Mouse (Mus musculus) left cerebral cortex, postnatal 25 days (tissue): ENCODE results near the gene Hamp2. TPM values are rescaled to one million over a fixed set of nuclear protein-coding genes. Genes with fewer than 3 reads are reported as not detected.
"Not testable (repeated sequence)": the region's sequence is repeated elsewhere in the genome, so short reads cannot be mapped to it uniquely, and the experiment has no call there.

Experiments used
- DNase-seq, 2 experiments: peaks; one replicate each; pipeline ENCODE4 v3.0.0; 2022; ENCODE audit warnings: low spot score in 2 of 2, mixed read lengths in 1 of 2
- intact Hi-C: fragments of 180-260 bp; cut with DNase I; formaldehyde crosslinking; loops from one replicate; pipeline ENCODE4 v1.15.1; 2025
- total RNA-seq, 2 experiments: library from RNA; stranded (reverse); gene quantifications; 2 replicates each; pipeline ENCODE4 v1.2.3; 2021

The Hamp2 gene
- total RNA-seq, 2 experiments from 2014 or later: not detected

GRCm38 (mm10) chr7:30954971-30955520, 30.6 kb upstream of the Hamp2 start:
- intact Hi-C loops: loop anchor here (5.0 kb wide), 2 partner anchors 83 to 142 kb away; no protein-coding TSS in a partner anchor

DNA sequence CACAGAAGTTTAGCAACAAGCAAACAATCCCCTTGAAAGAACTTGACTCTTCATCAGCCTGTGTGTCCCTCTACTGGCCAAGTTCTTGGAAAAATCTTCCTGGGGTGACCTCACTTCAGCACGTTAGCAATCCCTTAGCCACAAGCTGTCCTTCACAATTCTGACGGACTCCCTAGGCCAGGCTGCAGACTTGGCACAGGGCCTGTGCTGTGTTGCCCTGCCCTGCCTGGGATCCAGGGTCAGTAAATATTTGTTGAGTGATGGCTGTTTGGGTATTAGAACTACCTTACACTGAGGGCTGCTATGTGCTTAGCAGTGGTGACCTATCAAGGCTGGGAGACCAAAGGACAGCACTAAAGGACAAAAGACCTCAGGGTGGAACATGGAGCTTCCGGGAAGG, 29.6 kb upstream of the Hamp2 start:
- DNase-seq: no peak
- intact Hi-C loops: loop anchor here (5.0 kb wide), 1 partner anchor 82 kb away; no protein-coding TSS in a partner anchor

More at GRCm38 (mm10) chr7:30954971-30955520, 30.6 kb upstream of the Hamp2 start:
- no peak for DNase-seq

DNA sequence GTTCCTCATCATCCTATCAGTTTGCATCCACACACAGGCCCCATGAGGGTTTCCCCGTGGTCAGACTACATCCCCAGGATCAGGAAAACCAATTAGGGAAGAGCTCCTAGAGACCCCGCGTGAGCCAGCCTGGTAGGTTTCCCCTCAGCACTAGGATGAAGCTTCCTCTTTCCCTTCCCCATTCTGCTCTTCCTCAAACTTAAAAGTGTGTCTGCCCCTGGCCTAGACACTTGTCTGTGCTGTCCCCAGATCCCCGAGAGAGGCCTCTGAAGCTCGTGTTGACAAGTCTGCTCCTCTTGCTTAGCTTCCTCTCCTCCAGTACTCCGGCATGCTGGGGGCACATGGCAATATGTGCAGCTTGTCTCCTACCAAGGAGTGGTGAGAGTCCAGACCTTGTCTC, 29.0 kb upstream of the Hamp2 start:
- intact Hi-C loops: loop anchor here (5.0 kb wide), 1 partner anchor 81 kb away; no protein-coding TSS in a partner anchor
- peak in 1 of 2 experiments; percentile 38 for DNase-seq

DNA sequence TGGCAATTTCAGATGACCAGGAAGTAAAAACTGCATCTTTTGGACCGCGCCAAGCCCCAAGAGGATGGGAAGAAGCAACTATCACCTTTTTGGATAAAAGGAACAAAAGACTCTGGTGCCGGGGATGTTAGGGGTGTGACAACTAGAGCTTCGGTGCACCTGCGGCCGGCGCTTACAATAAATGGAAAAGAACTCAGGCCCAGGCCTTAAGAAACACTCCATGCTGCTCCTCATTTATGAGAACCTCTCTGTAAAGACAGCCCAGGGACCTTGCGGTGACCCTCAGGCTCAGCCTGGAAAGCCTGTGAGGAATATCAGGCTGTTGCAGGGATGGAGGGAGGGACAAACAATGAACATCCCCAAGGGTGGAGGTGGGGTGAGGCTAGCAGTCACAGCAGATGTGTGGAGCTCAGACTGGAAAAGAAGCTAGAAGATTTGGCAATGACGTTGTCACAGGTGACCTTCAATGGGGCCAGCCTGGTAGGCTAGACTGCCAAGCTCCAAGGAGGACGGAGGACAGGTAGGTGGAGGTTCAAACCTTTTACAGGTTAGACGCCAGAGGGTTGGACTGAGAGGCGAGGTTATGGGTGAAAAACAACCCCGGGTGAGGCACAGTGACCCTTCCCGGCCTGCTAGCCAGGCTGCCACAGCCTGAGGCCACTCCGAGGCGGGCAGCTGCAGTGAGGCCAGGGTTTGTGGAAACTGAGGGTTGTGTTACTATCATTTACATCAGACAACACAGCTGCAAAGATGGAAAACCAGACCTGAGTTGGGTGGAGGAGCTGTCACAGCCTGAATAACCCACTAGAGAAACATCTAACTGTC, 28.2 kb upstream of the Hamp2 start:
- no peak for DNase-seq
- intact Hi-C loops: loop anchor here (5.0 kb wide), 1 partner anchor 80 kb away; no protein-coding TSS in a partner anchor

- intact Hi-C loops: loop anchor here (5.0 kb wide), 1 partner anchor 78 kb away; no protein-coding TSS in a partner anchor
- DNase-seq: not testable (repeated sequence)
These were observed 25.4 kb upstream of the Hamp2 start for GRCm38 (mm10) chr7:30949902-30950301.

- no peak for DNase-seq
- intact Hi-C loops: no loop called here
These were observed 21.4 kb upstream of the Hamp2 start for GRCm38 (mm10) chr7:30945876-30946275.

GRCm38 (mm10) chr7:30945466-30945865, 21.0 kb upstream of the Hamp2 start:
- DNase-seq, intact Hi-C loops: not testable (repeated sequence)

DNA sequence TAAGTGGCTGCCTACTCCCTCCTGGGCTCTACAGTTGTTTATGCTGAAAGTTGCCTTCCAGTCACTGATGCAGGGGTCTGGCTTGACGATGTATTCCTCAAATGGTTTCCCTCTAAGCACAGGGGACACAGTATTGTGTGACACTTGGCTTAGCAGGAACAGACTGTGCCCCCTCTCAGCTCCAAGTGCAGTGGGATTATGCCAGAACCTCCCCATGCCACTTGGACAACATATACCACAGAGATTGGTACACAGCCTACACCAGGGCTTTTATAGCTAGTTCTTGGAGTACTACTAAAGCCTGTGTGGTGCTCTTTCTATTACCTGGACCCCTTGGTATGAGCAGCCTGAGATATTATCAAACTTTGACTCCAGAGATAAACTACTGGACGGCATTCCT, 20.2 kb upstream of the Hamp2 start:
- DNase-seq, intact Hi-C loops: not testable (repeated sequence)

GRCm38 (mm10) chr7:30943909-30944635, 19.6 kb upstream of the Hamp2 start, which contains the start of gene Hamp:
Hamp (minus strand) TSS chr7:30944032.
- DNase-seq: no peak
- intact Hi-C loops: no loop called here

DNA sequence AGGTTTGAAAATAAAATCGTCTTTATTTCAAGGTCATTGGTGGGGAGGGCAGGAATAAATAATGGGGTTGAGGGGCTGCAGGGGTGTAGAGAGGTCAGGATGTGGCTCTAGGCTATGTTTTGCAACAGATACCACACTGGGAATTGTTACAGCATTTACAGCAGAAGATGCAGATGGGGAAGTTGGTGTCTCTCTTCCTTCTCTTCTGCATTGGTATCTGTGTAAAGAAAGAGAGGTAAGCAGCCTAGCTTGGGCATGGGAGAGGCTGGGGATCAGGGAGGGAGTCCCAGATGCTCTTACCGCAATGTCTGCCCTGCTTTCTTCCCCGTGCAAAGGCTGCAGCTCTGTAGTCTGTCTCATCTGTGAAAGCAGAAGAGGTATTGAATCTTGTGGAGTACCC, 17.9 kb upstream of the Hamp2 start:
- intact Hi-C loops, DNase-seq: not testable (repeated sequence)

DNA sequence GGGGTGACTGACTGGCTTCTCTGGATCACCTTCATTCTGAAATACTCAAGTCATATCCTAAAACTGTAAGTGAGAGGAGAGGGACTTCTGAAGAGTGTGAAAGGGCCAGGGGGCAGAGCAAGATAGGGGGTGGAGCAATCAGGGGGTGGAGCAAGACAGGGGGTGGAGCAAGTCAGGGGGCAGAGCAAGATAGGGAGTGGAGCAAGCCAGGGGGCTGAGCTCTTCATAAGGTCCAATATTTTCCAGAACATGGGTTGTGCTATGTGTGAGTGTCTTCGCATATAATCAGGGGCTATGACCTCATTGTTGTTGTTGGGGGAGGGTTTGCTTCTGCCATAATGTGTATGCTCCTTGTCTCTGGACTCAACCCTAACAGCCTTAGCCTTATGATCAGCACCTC, 15.6 kb upstream of the Hamp2 start:
- DNase-seq, intact Hi-C loops: not testable (repeated sequence)

DNA sequence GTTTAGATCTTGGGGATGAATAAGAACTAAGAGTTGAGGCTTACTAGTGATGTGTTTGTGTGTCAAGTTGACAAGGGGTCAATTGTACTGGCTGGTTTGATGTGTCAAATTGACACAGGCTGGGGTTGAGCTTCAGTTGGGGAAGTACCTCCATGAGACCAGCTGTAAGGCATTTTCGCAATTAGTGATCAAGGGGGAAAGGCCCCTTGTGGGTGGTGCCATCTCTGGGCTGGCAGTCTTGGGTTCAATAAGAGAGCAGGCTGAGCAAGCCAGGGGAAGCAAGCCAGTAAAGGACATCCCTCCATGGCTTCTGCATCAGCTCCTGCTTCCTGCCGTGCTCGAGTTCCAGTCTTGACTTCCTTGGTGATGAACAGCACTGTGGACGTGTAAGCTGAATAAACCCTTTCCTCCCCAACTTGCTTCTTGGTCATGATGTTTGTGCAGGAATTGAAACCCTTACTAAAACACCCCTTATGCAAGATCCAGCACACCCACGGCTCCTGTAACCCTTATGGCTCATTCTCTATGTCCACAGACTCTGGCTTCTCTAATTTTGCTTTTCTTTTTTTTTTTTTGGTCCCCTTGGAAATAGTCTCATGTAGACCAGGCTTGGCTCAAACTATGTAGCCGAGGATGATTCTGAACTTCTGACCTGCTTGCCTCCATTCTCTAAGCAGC, 11.1 kb upstream of the Hamp2 start:
- DNase-seq, intact Hi-C loops: not testable (repeated sequence)

DNA sequence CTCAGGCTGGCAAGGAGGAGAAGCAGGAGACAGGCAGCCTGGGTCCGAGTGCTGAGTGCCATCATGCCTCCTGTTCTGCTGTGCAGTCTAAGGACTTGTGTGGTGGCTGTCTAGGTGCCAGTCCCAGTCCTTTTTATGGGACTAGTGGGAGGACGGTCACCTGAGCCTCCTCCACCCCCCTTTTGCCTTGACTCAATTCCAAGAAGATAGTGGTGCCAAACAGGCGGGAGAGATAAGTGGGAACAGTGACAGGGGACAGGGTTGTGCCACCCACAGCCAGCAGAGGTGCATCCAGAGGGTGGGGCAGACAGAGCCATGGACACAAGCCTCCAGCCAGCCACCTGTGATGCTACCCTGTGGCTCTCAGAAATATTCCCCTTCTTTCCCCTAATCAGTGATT, 410 bp downstream of the Hamp2 start:
- DNase-seq: no peak
- intact Hi-C loops: no loop called here

GRCm38 (mm10) chr7:30922490-30922889, 2.0 kb downstream of the Hamp2 start:
- intact Hi-C loops, DNase-seq: not testable (repeated sequence)

DNA sequence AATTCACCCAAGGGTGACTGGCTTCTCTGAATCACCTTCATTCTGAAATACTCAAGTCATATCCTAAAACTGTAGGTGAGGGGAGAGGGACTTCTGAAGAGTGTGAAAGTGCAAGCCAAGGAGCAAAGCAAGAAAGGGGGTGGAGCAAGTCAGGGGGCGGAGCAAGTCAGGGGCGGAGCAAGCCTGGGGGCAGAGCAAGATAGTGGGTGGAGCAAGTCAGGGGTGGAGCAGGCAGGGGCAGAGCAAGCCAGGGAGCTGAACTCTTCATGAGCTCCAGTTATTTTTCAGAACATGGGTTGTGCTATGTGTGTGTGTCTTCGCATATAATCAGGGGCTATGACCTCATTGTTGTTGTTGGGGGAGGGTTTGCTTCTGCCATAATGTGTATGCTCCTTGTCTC, 4.3 kb downstream of the Hamp2 start:
- intact Hi-C loops: no loop called here
- no peak for DNase-seq

- DNase-seq: no peak
- intact Hi-C loops: no loop called here
These were observed 7.3 kb downstream of the Hamp2 start for GRCm38 (mm10) chr7:30917219-30917618.

DNA sequence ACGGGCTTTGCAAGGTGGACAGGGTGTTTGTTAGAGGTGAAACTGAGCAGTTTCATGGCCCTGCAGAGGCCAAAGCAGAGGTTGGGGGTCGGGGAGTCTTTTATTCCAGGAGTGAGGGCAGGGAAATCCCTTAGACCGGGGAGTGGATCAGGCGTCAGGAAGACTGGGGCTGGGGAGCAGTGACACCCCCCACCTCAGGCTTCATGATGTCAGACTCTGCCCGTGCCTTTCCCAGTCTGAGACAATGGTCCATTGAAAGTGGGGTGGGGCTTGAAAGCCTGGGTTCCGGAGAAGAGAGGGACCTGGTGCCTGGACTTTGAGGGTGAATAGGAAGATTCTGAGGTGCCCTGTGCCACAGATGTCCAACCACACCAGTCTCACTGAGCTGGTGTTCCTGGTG, 7.8 kb downstream of the Hamp2 start:
- no peak for DNase-seq
- intact Hi-C loops: no loop called here

- intact Hi-C loops: no loop called here
- no peak for DNase-seq
These were observed 9.7 kb downstream of the Hamp2 start, which contains the start of gene Mag for GRCm38 (mm10) chr7:30914732-30915131. Mag (minus strand) TSS chr7:30914873.

DNA sequence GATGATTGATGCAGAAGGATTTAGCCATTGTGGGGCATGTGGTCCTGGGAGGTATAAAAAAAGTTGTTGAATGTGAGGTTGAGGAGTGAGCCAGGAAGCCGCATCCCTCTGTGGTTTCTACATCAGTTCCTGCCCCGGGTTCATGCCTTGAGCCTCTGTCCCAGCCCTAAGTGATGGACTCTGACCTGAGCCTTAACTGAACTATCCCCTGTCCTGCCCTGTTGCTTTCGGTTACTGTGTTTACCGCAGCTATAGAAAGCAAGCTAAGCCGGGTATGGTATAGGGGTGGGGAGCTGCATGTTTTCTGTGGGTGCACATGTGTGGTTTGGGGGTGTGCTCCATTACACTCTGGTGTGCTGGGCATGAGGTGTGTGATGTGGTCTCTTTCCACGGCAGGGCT, 14.7 kb downstream of the Hamp2 start:
- intact Hi-C loops: no loop called here
- no peak for DNase-seq
